Mouse (Mus musculus): ENCODE measurements at regions not wholly inside any gene's neighbourhood (a gene's known extent, or its start where the extent isn't known, plus 50 kb on each side); places are given as distances from the start of the nearest gene placed in this dataset.

GRCm38 (mm10) chr1:184171601-184172000, 137.5 kb upstream of the 1700056E22Rik start:
- Histone ChIP-seq H3K9me3 (ENCODE audit: control insufficient read depth, insufficient read depth, low read depth, low read length) (no peaks in the 10 kb centered on the region), H3K9ac (ENCODE audit: insufficient read depth, low read depth, low read length, poor library complexity, severe bottlenecking) (no peak overlapping the region), H3K36me3 (ENCODE audit: control insufficient read depth, insufficient read depth, low read length, poor library complexity, severe bottlenecking) (no peaks in the 10 kb centered on the region), H3K27ac (ENCODE audit: insufficient read depth, low read depth, low read length, poor library complexity, severe bottlenecking) (no peak overlapping the region), H3K4me1 (ENCODE audit: control insufficient read depth in 2 of 2, insufficient read depth in 2 of 2, low read length in 2 of 2, poor library complexity in 1 of 2) (no peaks in the 10 kb centered on the region), H3K4me3 (ENCODE audit: insufficient read depth in 1 of 2, low read depth in 1 of 2, low read length in 2 of 2, poor library complexity in 1 of 2, severe bottlenecking in 1 of 2) (no peak overlapping the region)
- TF ChIP-seq ZNF384 (IDR thresholded peaks at IDR 0.05; ENCODE audit: low read depth, low read length): no peak
- no peak for TF ChIP-seq HCFC1 (IDR thresholded peaks at IDR 0.05; ENCODE audit: borderline replicate concordance, insufficient read depth, low read length)
- TF ChIP-seq ZC3H11A (IDR thresholded peaks at IDR 0.05; ENCODE audit: borderline replicate concordance, low read depth, low read length): no peak
- TF ChIP-seq CHD2 (IDR thresholded peaks at IDR 0.05; ENCODE audit: low read depth, low read length): no peak
- in situ Hi-C loops (cut with MboI; ENCODE audit: low sequenced_read_pairs in 2 of 2, unreplicated experiment in 2 of 2): no loop called here
- DNase-seq (ENCODE audit: low read depth, low spot score): no peak

- Histone ChIP-seq H3K4me1 (ENCODE audit: control insufficient read depth in 2 of 2, insufficient read depth in 2 of 2, low read length in 2 of 2, poor library complexity in 1 of 2) (no peaks in the 10 kb centered on the region), H3K9me3 (ENCODE audit: control insufficient read depth, insufficient read depth, low read depth, low read length) (no peaks in the 10 kb centered on the region), H3K36me3 (ENCODE audit: control insufficient read depth, insufficient read depth, low read length, poor library complexity, severe bottlenecking) (no peaks in the 10 kb centered on the region), H3K4me3 (ENCODE audit: insufficient read depth in 1 of 2, low read depth in 1 of 2, low read length in 2 of 2, poor library complexity in 1 of 2, severe bottlenecking in 1 of 2) (no peak overlapping the region), H3K9ac (ENCODE audit: insufficient read depth, low read depth, low read length, poor library complexity, severe bottlenecking) (no peak overlapping the region), H3K27ac (ENCODE audit: insufficient read depth, low read depth, low read length, poor library complexity, severe bottlenecking) (no peak overlapping the region)
- no peak for TF ChIP-seq CHD2 (IDR thresholded peaks at IDR 0.05; ENCODE audit: low read depth, low read length)
- no peak for TF ChIP-seq HCFC1 (IDR thresholded peaks at IDR 0.05; ENCODE audit: borderline replicate concordance, insufficient read depth, low read length)
- no peak for TF ChIP-seq MAFK (IDR thresholded peaks at IDR 0.05; ENCODE audit: insufficient read depth, low read depth, low read length)
- TF ChIP-seq ZC3H11A (IDR thresholded peaks at IDR 0.05; ENCODE audit: borderline replicate concordance, low read depth, low read length): no peak
- TF ChIP-seq ZNF384 (IDR thresholded peaks at IDR 0.05; ENCODE audit: low read depth, low read length): no peak
- DNase-seq (ENCODE audit: low read depth, low spot score): no peak
- in situ Hi-C loops (cut with MboI; ENCODE audit: low sequenced_read_pairs in 2 of 2, unreplicated experiment in 2 of 2): no loop called here
These were observed 136.8 kb upstream of the 1700056E22Rik start for GRCm38 (mm10) chr1:184170926-184171325.

GRCm38 (mm10) chr1:184169967-184170366, 135.9 kb upstream of the 1700056E22Rik start:
- in situ Hi-C loops (cut with MboI; ENCODE audit: low sequenced_read_pairs in 2 of 2, unreplicated experiment in 2 of 2): no loop called here
- no peak overlapping the region for H3K27ac ChIP-seq (ENCODE audit: insufficient read depth, low read depth, low read length, poor library complexity, severe bottlenecking)
- no peak overlapping the region for H3K9ac ChIP-seq (ENCODE audit: insufficient read depth, low read depth, low read length, poor library complexity, severe bottlenecking)
- no peak for DNase-seq (ENCODE audit: low read depth, low spot score)
- H3K9me3 ChIP-seq (ENCODE audit: control insufficient read depth, insufficient read depth, low read depth, low read length): no peaks in the 10 kb centered on the region
- no peaks in the 10 kb centered on the region for H3K4me1 ChIP-seq (ENCODE audit: control insufficient read depth in 2 of 2, insufficient read depth in 2 of 2, low read length in 2 of 2, poor library complexity in 1 of 2)
- H3K36me3 ChIP-seq (ENCODE audit: control insufficient read depth, insufficient read depth, low read length, poor library complexity, severe bottlenecking): no peaks in the 10 kb centered on the region
- no peak for TF ChIP-seq HCFC1 (IDR thresholded peaks at IDR 0.05; ENCODE audit: borderline replicate concordance, insufficient read depth, low read length)
- no peak for TF ChIP-seq ZNF384 (IDR thresholded peaks at IDR 0.05; ENCODE audit: low read depth, low read length)
- no peak for TF ChIP-seq ZC3H11A (IDR thresholded peaks at IDR 0.05; ENCODE audit: borderline replicate concordance, low read depth, low read length)
- no peak for TF ChIP-seq MAFK (IDR thresholded peaks at IDR 0.05; ENCODE audit: insufficient read depth, low read depth, low read length)
- TF ChIP-seq CHD2 (IDR thresholded peaks at IDR 0.05; ENCODE audit: low read depth, low read length): no peak
- H3K4me3 ChIP-seq (ENCODE audit: insufficient read depth in 1 of 2, low read depth in 1 of 2, low read length in 2 of 2, poor library complexity in 1 of 2, severe bottlenecking in 1 of 2): no peak overlapping the region

DNA sequence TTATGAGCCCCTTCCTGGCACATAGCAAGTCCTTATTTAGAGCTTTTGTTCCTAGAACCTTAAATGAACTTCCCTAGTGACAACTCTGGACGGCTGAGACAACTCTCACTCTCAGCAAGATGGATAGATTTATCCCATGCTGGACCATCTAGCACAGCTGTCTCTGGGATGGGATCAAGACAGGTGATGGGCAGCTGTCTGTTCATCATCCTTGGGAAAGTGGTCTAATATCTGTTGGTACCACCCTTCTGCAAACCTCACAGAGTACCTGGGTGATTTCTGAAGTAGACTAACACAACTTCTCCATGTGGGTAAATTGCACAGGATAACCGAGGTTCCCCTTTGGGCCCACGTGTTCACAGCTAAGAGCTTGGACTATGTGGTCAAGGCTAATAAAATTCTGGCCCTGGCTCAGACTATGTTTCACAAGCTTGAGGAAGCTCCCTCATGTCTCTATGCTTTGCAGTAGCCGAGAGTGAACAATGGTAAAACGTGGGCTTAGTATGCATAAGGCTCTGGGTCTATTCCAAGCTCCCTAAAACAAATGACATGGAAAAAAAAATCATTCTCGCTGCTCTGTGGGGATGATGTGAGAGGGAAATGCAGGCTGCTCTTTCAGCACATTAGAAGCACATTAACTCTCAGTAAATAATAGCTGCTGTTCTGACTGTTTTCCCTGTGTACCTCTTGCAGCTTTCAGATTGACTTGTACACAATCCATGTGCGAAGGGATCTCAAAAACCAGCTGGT, 135.1 kb upstream of the 1700056E22Rik start:
- Histone ChIP-seq H3K9ac (ENCODE audit: insufficient read depth, low read depth, low read length, poor library complexity, severe bottlenecking) (no peak overlapping the region), H3K4me3 (ENCODE audit: insufficient read depth in 1 of 2, low read depth in 1 of 2, low read length in 2 of 2, poor library complexity in 1 of 2, severe bottlenecking in 1 of 2) (no peak overlapping the region), H3K36me3 (ENCODE audit: control insufficient read depth, insufficient read depth, low read length, poor library complexity, severe bottlenecking) (no peaks in the 10 kb centered on the region), H3K9me3 (ENCODE audit: control insufficient read depth, insufficient read depth, low read depth, low read length) (no peaks in the 10 kb centered on the region), H3K4me1 (ENCODE audit: control insufficient read depth in 2 of 2, insufficient read depth in 2 of 2, low read length in 2 of 2, poor library complexity in 1 of 2) (no peaks in the 10 kb centered on the region), H3K27ac (ENCODE audit: insufficient read depth, low read depth, low read length, poor library complexity, severe bottlenecking) (no peak overlapping the region)
- TF ChIP-seq MAFK (IDR thresholded peaks at IDR 0.05; ENCODE audit: insufficient read depth, low read depth, low read length) (no peak), ZNF384 (IDR thresholded peaks at IDR 0.05; ENCODE audit: low read depth, low read length) (no peak), HCFC1 (IDR thresholded peaks at IDR 0.05; ENCODE audit: borderline replicate concordance, insufficient read depth, low read length) (no peak), ZC3H11A (IDR thresholded peaks at IDR 0.05; ENCODE audit: borderline replicate concordance, low read depth, low read length) (no peak), CHD2 (IDR thresholded peaks at IDR 0.05; ENCODE audit: low read depth, low read length) (no peak)
- DNase-seq (ENCODE audit: low read depth, low spot score): no peak
- in situ Hi-C loops (cut with MboI; ENCODE audit: low sequenced_read_pairs in 2 of 2, unreplicated experiment in 2 of 2): no loop called here
